Mouse (Mus musculus) olfactory bulb, adult 2 months (tissue): ENCODE measurements around the gene Tmem231.

Experiments
- CTCF ChIP-seq: fragments of 200-500 bp; IDR thresholded peaks from 2 replicates; pipeline ENCODE4 v1.5.1; 2012; ENCODE audit warnings: low read depth, mild to moderate bottlenecking, low read length, moderate library complexity; ENCODE audit not compliant: insufficient read depth
- POLR2A ChIP-seq: fragments of 200-500 bp; IDR thresholded peaks from 2 replicates; pipeline ENCODE4 v1.6.1; 2012; ENCODE audit warnings: mild to moderate bottlenecking, low read depth, low read length, moderate library complexity; ENCODE audit not compliant: insufficient read depth

GRCm38 (mm10) chr8:111947954-111948353 is 14.3 kb upstream of the Tmem231 start:
- no peak for TF ChIP-seq POLR2A
- TF ChIP-seq CTCF = no peak
